Mouse (Mus musculus) heart, embryonic 14.5 days (tissue): Measurements from ENCODE around the gene Treml2. TPM values are rescaled to one million over a fixed set of nuclear protein-coding genes. Genes with fewer than 3 reads are reported as not detected.

Source experiments
- ATAC-seq: fragments of 200-750 bp; cut with Nextera tagmentation; 2 replicates; pipeline ENCODE4 v1.8.0; 2017; ENCODE audit warnings: low read depth, moderate TSS enrichment; ENCODE audit not compliant: insufficient number of reproducible peaks, insufficient read depth, low FRiP score
- H3K27ac ChIP-seq, 2 experiments: fragments of 200-500 bp in 1 of 2; fragments of 300-500 bp in 1 of 2; sonication (generic) in 1 of 2; replicated peaks in 1 of 2; 2 replicates each; pipeline ENCODE4 v1.5.1; 2012 to 2014; ENCODE audit warnings: low read depth in 2 of 2, low read length in 2 of 2, control low read depth in 1 of 2, mild to moderate bottlenecking in 1 of 2, mixed read lengths in 1 of 2; ENCODE audit not compliant: control insufficient read depth in 1 of 2, insufficient read depth in 1 of 2
- H3K27me3 ChIP-seq: fragments of 300-500 bp; sonication (generic); 2 replicates; pipeline ENCODE4 v1.6.1; 2014; ENCODE audit warnings: mild to moderate bottlenecking, low read length, control low read depth; ENCODE audit not compliant: control insufficient read depth, insufficient read depth
- H3K36me3 ChIP-seq: fragments of 300-500 bp; sonication (generic); 2 replicates; pipeline ENCODE4 v1.6.1; 2014; ENCODE audit warnings: mild to moderate bottlenecking, control low read depth, low read length, mixed read lengths; ENCODE audit not compliant: control insufficient read depth, insufficient read depth
- H3K4me1 ChIP-seq, 2 experiments: fragments of 200-500 bp in 1 of 2; fragments of 300-500 bp in 1 of 2; sonication (generic) in 1 of 2; 2 replicates each; pipeline ENCODE4 v1.6.1; 2012 to 2014; ENCODE audit warnings: low read length in 2 of 2, control low read depth in 1 of 2, mixed read lengths in 1 of 2; ENCODE audit not compliant: control insufficient read depth in 2 of 2, insufficient read depth in 2 of 2
- H3K4me2 ChIP-seq: fragments of 300-500 bp; sonication (generic); 2 replicates; pipeline ENCODE4 v1.6.1; 2014; ENCODE audit warnings: mild to moderate bottlenecking, low read length
- H3K4me3 ChIP-seq, 2 experiments: fragments of 200-500 bp in 1 of 2; fragments of 300-500 bp in 1 of 2; sonication (generic) in 1 of 2; 2 replicates each; pipeline ENCODE4 v1.5.1; 2012 to 2014; ENCODE audit warnings: low read length in 2 of 2, mild to moderate bottlenecking in 2 of 2, control low read depth in 1 of 2, low read depth in 1 of 2, moderate library complexity in 1 of 2; ENCODE audit not compliant: control insufficient read depth in 1 of 2, insufficient read depth in 1 of 2
- H3K9ac ChIP-seq: fragments of 300-500 bp; sonication (generic); 2 replicates; pipeline ENCODE4 v1.6.1; 2014; ENCODE audit warnings: mild to moderate bottlenecking, low read length
- H3K9me3 ChIP-seq: fragments of 300-500 bp; sonication (generic); 2 replicates; pipeline ENCODE4 v1.6.1; 2016; ENCODE audit warnings: low read length, control low read depth; ENCODE audit not compliant: control insufficient read depth
- WGBS: fragments of 180-500 bp; shearing (Covaris S2); extraction: QIAGEN DNeasy Blood & Tissue Kit; methylation state at CpG from one replicate; pipeline ENCODE4 v1.1.7; 2014; 5-methylcytosine and 5-hydroxymethylcytosine counted together
- polyA plus RNA-seq: library from polyadenylated mRNA; unstranded; fragments of >200 nt; fragmentation: Nextera tagmentation; extraction: Ambion mirVana; gene quantifications from 2 replicates; pipeline ENCODE4 v1.2.1, GENCODE M21; 2014

Gene Treml2
- 0.09 and 0.11 TPM in 2 replicates for polyA plus RNA-seq

- Histone ChIP-seq H3K36me3 (no peaks in the 10 kb centered on the region), H3K9me3 (no peaks in the 10 kb centered on the region), H3K27ac (no peak within 1 kb of the TSS), H3K4me1 (no peaks in the 10 kb centered on the region), H3K9ac (no peak within 1 kb of the TSS), H3K4me3 (no peak within 1 kb of the TSS), H3K27me3 (no peaks in the 10 kb centered on the region), H3K4me2 (no peak within 1 kb of the TSS)
- ATAC-seq: no peak
- WGBS: 24% methylated on average over 2 of the region's 4 CpGs
Measured at GRCm38 (mm10) chr17:48299203-48299602, at the start of gene Treml2. Gene Treml2 (plus strand): TSS chr17:48299498.

- Histone ChIP-seq H3K9me3 (no peaks in the 10 kb centered on the region), H3K27me3 (no peaks in the 10 kb centered on the region), H3K36me3 (no peaks in the 10 kb centered on the region), H3K4me2 (no peak overlapping the region), H3K4me1 (no peaks in the 10 kb centered on the region), H3K4me3 (no peak overlapping the region), H3K27ac (no peak overlapping the region), H3K9ac (no peak overlapping the region)
- WGBS: 72% methylated on average over 11 of the region's 11 CpGs
- ATAC-seq: no peak
Measured at GRCm38 (mm10) chr17:48249501-48249900, 49.8 kb upstream of the Treml2 start.

GRCm38 (mm10) chr17:48250631-48251030, 48.7 kb upstream of the Treml2 start:
- Histone ChIP-seq H3K36me3 (no peaks in the 10 kb centered on the region), H3K9ac (no peak overlapping the region), H3K27me3 (no peaks in the 10 kb centered on the region), H3K4me1 (no peaks in the 10 kb centered on the region), H3K9me3 (no peaks in the 10 kb centered on the region), H3K27ac (no peak overlapping the region), H3K4me2 (no peak overlapping the region), H3K4me3 (no peak overlapping the region)
- ATAC-seq: no peak
- 82% methylated on average over 7 of the region's 7 CpGs for WGBS

- no peak for ATAC-seq
- Histone ChIP-seq H3K9ac (no peak overlapping the region), H3K27ac (no peak overlapping the region), H3K4me1 (no peaks in the 10 kb centered on the region), H3K36me3 (no peaks in the 10 kb centered on the region), H3K4me2 (no peak overlapping the region), H3K27me3 (no peaks in the 10 kb centered on the region), H3K9me3 (peaks cover 13% of the 10 kb centered on the region; the same call in 1 of the 2 replicates), H3K4me3 (no peak overlapping the region)
Measured at GRCm38 (mm10) chr17:48256575-48256974, 42.7 kb upstream of the Treml2 start.

- H3K27me3 ChIP-seq: no peaks in the 10 kb centered on the region
- no peak overlapping the region for H3K4me2 ChIP-seq
- no peak overlapping the region for H3K4me3 ChIP-seq
- H3K36me3 ChIP-seq: no peaks in the 10 kb centered on the region
- no peak overlapping the region for H3K27ac ChIP-seq
- H3K4me1 ChIP-seq: no peaks in the 10 kb centered on the region
- ATAC-seq: no peak
- 64% methylated on average over 2 of the region's 2 CpGs for WGBS
- peaks cover 13% of the 10 kb centered on the region; the same call in 1 of the 2 replicates for H3K9me3 ChIP-seq
- no peak overlapping the region for H3K9ac ChIP-seq
Measured at GRCm38 (mm10) chr17:48261868-48262267, 37.4 kb upstream of the Treml2 start.

GRCm38 (mm10) chr17:48263741-48264362, 35.4 kb upstream of the Treml2 start, which contains the start of gene Treml4:
Gene Treml4 (plus strand): TSS chr17:48264295.
- no peak for ATAC-seq
- Histone ChIP-seq H3K27me3 (no peaks in the 10 kb centered on the region), H3K4me2 (no peak within 1 kb of the TSS), H3K9ac (no peak within 1 kb of the TSS), H3K36me3 (no peaks in the 10 kb centered on the region), H3K4me3 (no peak within 1 kb of the TSS), H3K4me1 (no peaks in the 10 kb centered on the region), H3K27ac (no peak within 1 kb of the TSS), H3K9me3 (peaks cover 13% of the 10 kb centered on the region; the same call in 1 of the 2 replicates)
- 74% methylated on average over 3 of the region's 3 CpGs for WGBS

GRCm38 (mm10) chr17:48264662-48265061, 34.6 kb upstream of the Treml2 start:
- 79% methylated on average over 7 of the region's 7 CpGs for WGBS
- Histone ChIP-seq H3K36me3 (no peaks in the 10 kb centered on the region), H3K4me3 (no peak overlapping the region), H3K4me2 (no peak overlapping the region), H3K9ac (no peak overlapping the region), H3K27me3 (no peaks in the 10 kb centered on the region), H3K4me1 (no peaks in the 10 kb centered on the region), H3K27ac (no peak overlapping the region), H3K9me3 (peaks cover 5% of the 10 kb centered on the region; the same call in 1 of the 2 replicates)
- ATAC-seq: no peak

- WGBS: 46% methylated on average over 2 of the region's 2 CpGs
- no peak for ATAC-seq
- Histone ChIP-seq H3K27me3 (no peaks in the 10 kb centered on the region), H3K4me2 (no peak overlapping the region), H3K4me1 (no peaks in the 10 kb centered on the region), H3K36me3 (no peaks in the 10 kb centered on the region), H3K9me3 (no peaks in the 10 kb centered on the region), H3K27ac (no peak overlapping the region), H3K9ac (no peak overlapping the region), H3K4me3 (no peak overlapping the region)
Measured at GRCm38 (mm10) chr17:48266138-48266537, 33.2 kb upstream of the Treml2 start.
